Mouse (Mus musculus): ENCODE measurements around the gene Il18. TPM values are rescaled to one million over a fixed set of nuclear protein-coding genes. Genes with fewer than 3 reads are reported as not detected.

The Il18 gene
- polyA plus RNA-seq, 1 experiment from 2014 or later = 9.7 TPM

- H3K9ac ChIP-seq = no peak overlapping the region
- no peaks in the 10 kb centered on the region for H3K4me1 ChIP-seq
- H3K4me3 ChIP-seq = no peak overlapping the region
- no peaks in the 10 kb centered on the region for H3K27me3 ChIP-seq
- no peak overlapping the region for H3K4me2 ChIP-seq (replicated peaks)
- H3K27ac ChIP-seq = no peak overlapping the region
- 94% methylated on average over 9 of the region's 9 CpGs for WGBS
- ATAC-seq (ENCODE audit: low FRiP score) = no peak
- H3K9me3 ChIP-seq (replicated peaks) = no peaks in the 10 kb centered on the region
- peaks cover 30% of the 10 kb centered on the region for H3K36me3 ChIP-seq
Measured at GRCm38 (mm10) chr9:50592955-50593354, 38.3 kb downstream of the Il18 start.

- Histone ChIP-seq H3K27ac (no peak overlapping the region), H3K4me3 (no peak overlapping the region), H3K9ac (no peak overlapping the region), H3K4me2 (replicated peaks) (no peak overlapping the region), H3K9me3 (replicated peaks) (no peaks in the 10 kb centered on the region), H3K27me3 (no peaks in the 10 kb centered on the region), H3K36me3 (peaks cover 36% of the 10 kb centered on the region), H3K4me1 (no peaks in the 10 kb centered on the region)
- 75% methylated on average over 3 of the region's 3 CpGs for WGBS
- no peak for ATAC-seq (ENCODE audit: low FRiP score)
Measured at GRCm38 (mm10) chr9:50593544-50593943, 38.9 kb downstream of the Il18 start.

GRCm38 (mm10) chr9:50594794-50595417 lies 40.3 kb downstream of the Il18 start:
- no peak overlapping the region for H3K27ac ChIP-seq
- WGBS = 79% methylated on average over 12 of the region's 12 CpGs
- ATAC-seq (ENCODE audit: low FRiP score) = no peak
- H3K9ac ChIP-seq = no peak overlapping the region
- H3K4me3 ChIP-seq = no peak overlapping the region
- no peaks in the 10 kb centered on the region for H3K9me3 ChIP-seq (replicated peaks)
- H3K36me3 ChIP-seq = peaks cover 49% of the 10 kb centered on the region
- H3K4me1 ChIP-seq = no peaks in the 10 kb centered on the region
- no peak overlapping the region for H3K4me2 ChIP-seq (replicated peaks)
- no peaks in the 10 kb centered on the region for H3K27me3 ChIP-seq

- Histone ChIP-seq H3K4me3 (no peak overlapping the region), H3K4me1 (peaks cover 5% of the 10 kb centered on the region), H3K9me3 (replicated peaks) (no peaks in the 10 kb centered on the region), H3K27ac (no peak overlapping the region), H3K36me3 (peaks cover 56% of the 10 kb centered on the region), H3K27me3 (no peaks in the 10 kb centered on the region), H3K9ac (no peak overlapping the region), H3K4me2 (replicated peaks) (no peak overlapping the region)
- 95% methylated on average over 8 of the region's 8 CpGs for WGBS
- no peak for ATAC-seq (ENCODE audit: low FRiP score)
Measured at GRCm38 (mm10) chr9:50596973-50597372, 42.3 kb downstream of the Il18 start.

GRCm38 (mm10) chr9:50601536-50601935 lies 46.9 kb downstream of the Il18 start:
- Histone ChIP-seq H3K9ac (no peak overlapping the region), H3K4me1 (peaks cover 25% of the 10 kb centered on the region), H3K4me3 (no peak overlapping the region), H3K36me3 (peaks cover 43% of the 10 kb centered on the region), H3K27me3 (no peaks in the 10 kb centered on the region), H3K4me2 (replicated peaks) (no peak overlapping the region), H3K9me3 (replicated peaks) (no peaks in the 10 kb centered on the region), H3K27ac (no peak overlapping the region)
- WGBS = 92% methylated on average over 6 of the region's 6 CpGs
- ATAC-seq (ENCODE audit: low FRiP score) = no peak

- Histone ChIP-seq H3K9ac (0 out of 2 replicates have a peak overlapping the region, but pooled peaks have one; percentile 13), H3K4me3 (peak overlapping the region; percentile 85), H3K9me3 (replicated peaks) (no peaks in the 10 kb centered on the region), H3K4me1 (peaks cover 25% of the 10 kb centered on the region), H3K36me3 (peaks cover 40% of the 10 kb centered on the region), H3K27ac (no peak overlapping the region), H3K4me2 (replicated peaks) (peak overlapping the region; percentile 91), H3K27me3 (no peaks in the 10 kb centered on the region)
- no peak for ATAC-seq (ENCODE audit: low FRiP score)
- 91% methylated on average over 7 of the region's 7 CpGs for WGBS
Measured at GRCm38 (mm10) chr9:50602055-50602845, 47.6 kb downstream of the Il18 start.

GRCm38 (mm10) chr9:50603189-50603997 lies 48.8 kb downstream of the Il18 start, which contains the start of the genes Sdhd and Timm8b:
Gene Sdhd (minus strand): TSS chr9:50603812.
Gene Timm8b (plus strand): TSS chr9:50603910.
- Histone ChIP-seq H3K4me2 (replicated peaks) (peak within 1 kb of the TSS; percentile 91), H3K27ac (peak within 1 kb of the TSS; percentile 89), H3K27me3 (no peaks in the 10 kb centered on the region), H3K4me3 (peak within 1 kb of the TSS; percentile 85), H3K4me1 (peaks cover 25% of the 10 kb centered on the region), H3K9ac (peak within 1 kb of the TSS; percentile 90), H3K36me3 (peaks cover 35% of the 10 kb centered on the region), H3K9me3 (replicated peaks) (no peaks in the 10 kb centered on the region)
- WGBS = 1% methylated on average over 48 of the region's 48 CpGs
- peak; percentile 98 for ATAC-seq (ENCODE audit: low FRiP score)

- Histone ChIP-seq H3K4me3 (peak overlapping the region; percentile 85), H3K27ac (peak overlapping the region; percentile 89), H3K27me3 (no peaks in the 10 kb centered on the region), H3K4me1 (peaks cover 25% of the 10 kb centered on the region), H3K9ac (peak overlapping the region; percentile 90), H3K36me3 (peaks cover 34% of the 10 kb centered on the region), H3K4me2 (replicated peaks) (peak overlapping the region; percentile 91), H3K9me3 (replicated peaks) (no peaks in the 10 kb centered on the region)
- ATAC-seq (ENCODE audit: low FRiP score) = peak; percentile 93
- WGBS = under 1% methylated on average over 24 of the region's 24 CpGs
Measured at GRCm38 (mm10) chr9:50603998-50604324, 49.3 kb downstream of the Il18 start.

GRCm38 (mm10) chr9:50604338-50604737 lies 49.7 kb downstream of the Il18 start:
- no peaks in the 10 kb centered on the region for H3K27me3 ChIP-seq
- no peaks in the 10 kb centered on the region for H3K9me3 ChIP-seq (replicated peaks)
- H3K4me2 ChIP-seq (replicated peaks) = peak overlapping the region; percentile 91
- peaks cover 25% of the 10 kb centered on the region for H3K4me1 ChIP-seq
- peak overlapping the region; percentile 85 for H3K4me3 ChIP-seq
- no peak for ATAC-seq (ENCODE audit: low FRiP score)
- H3K36me3 ChIP-seq = peaks cover 32% of the 10 kb centered on the region
- peak overlapping the region; percentile 90 for H3K9ac ChIP-seq
- H3K27ac ChIP-seq = peak overlapping the region; percentile 89
- WGBS = 5% methylated on average over 6 of the region's 6 CpGs

GRCm38 (mm10) chr9:50612115-50612514 lies 57.5 kb downstream of the Il18 start:
- Histone ChIP-seq H3K4me2 (replicated peaks) (no peak overlapping the region), H3K4me3 (no peak overlapping the region), H3K27me3 (no peaks in the 10 kb centered on the region), H3K4me1 (peaks cover 9% of the 10 kb centered on the region), H3K9me3 (replicated peaks) (no peaks in the 10 kb centered on the region), H3K36me3 (peaks cover 62% of the 10 kb centered on the region), H3K27ac (no peak overlapping the region), H3K9ac (no peak overlapping the region)
- no peak for ATAC-seq (ENCODE audit: low FRiP score)
- 89% methylated on average over 4 of the region's 4 CpGs for WGBS

GRCm38 (mm10) chr9:50616161-50616560 lies 61.5 kb downstream of the Il18 start:
- no peaks in the 10 kb centered on the region for H3K9me3 ChIP-seq (replicated peaks)
- H3K36me3 ChIP-seq = peaks cover 33% of the 10 kb centered on the region
- H3K9ac ChIP-seq = peak overlapping the region; percentile 85
- peak overlapping the region; percentile 79 for H3K4me2 ChIP-seq (replicated peaks)
- H3K27ac ChIP-seq = no peak overlapping the region
- peaks cover 12% of the 10 kb centered on the region for H3K4me1 ChIP-seq
- no peaks in the 10 kb centered on the region for H3K27me3 ChIP-seq
- 44% methylated on average over 11 of the region's 11 CpGs for WGBS
- ATAC-seq (ENCODE audit: low FRiP score) = no peak
- H3K4me3 ChIP-seq = peak overlapping the region; percentile 94

All from hindbrain, embryonic 12.5 days (tissue).